Mouse (Mus musculus) spleen, adult 2 months (tissue): ENCODE data around the gene Csrp1. TPM values are rescaled to one million over a fixed set of nuclear protein-coding genes. Genes with fewer than 3 reads are reported as not detected.

Source experiments
- DNase-seq, 2 experiments: peaks; one replicate each; pipeline versions ENCODE4 v3.0.0 to v3.0.0-alpha.2; 2012 to 2021; ENCODE audit warnings: low spot score in 2 of 2, low read depth in 1 of 2
- H3K27ac ChIP-seq: fragments of 200-500 bp; 2 replicates; pipeline ENCODE4 v1.5.1; 2012; ENCODE audit warnings: low read length, inconsistent platforms; ENCODE audit not compliant: insufficient read depth
- H3K27me3 ChIP-seq: fragments of 200-500 bp; 2 replicates; pipeline ENCODE4 v1.6.1; 2012; ENCODE audit warnings: mild to moderate bottlenecking, moderate library complexity, low read length, inconsistent platforms; ENCODE audit not compliant: control insufficient read depth, insufficient read depth
- H3K36me3 ChIP-seq: fragments of 200-500 bp; 2 replicates; pipeline ENCODE4 v1.6.1; 2012; ENCODE audit warnings: mild to moderate bottlenecking, low read length, inconsistent platforms; ENCODE audit not compliant: control insufficient read depth, insufficient read depth
- H3K4me1 ChIP-seq: fragments of 200-500 bp; 2 replicates; pipeline ENCODE4 v1.6.1; 2011; ENCODE audit warnings: inconsistent platforms; ENCODE audit not compliant: control insufficient read depth, insufficient read depth, insufficient read length
- H3K4me3 ChIP-seq: fragments of 200-500 bp; 2 replicates; pipeline ENCODE4 v1.5.1; 2011; ENCODE audit warnings: mild to moderate bottlenecking, inconsistent platforms; ENCODE audit not compliant: insufficient read depth, insufficient read length; ENCODE audit errors: extremely low read depth
- CTCF ChIP-seq: fragments of 200-500 bp; IDR thresholded peaks from 2 replicates; pipeline ENCODE4 v1.5.1; 2011; ENCODE audit warnings: mild to moderate bottlenecking, inconsistent platforms; ENCODE audit not compliant: insufficient read depth, insufficient read length, insufficient replicate concordance; ENCODE audit errors: extremely low read depth
- POLR2A ChIP-seq: fragments of 200-500 bp; IDR thresholded peaks from 2 replicates; pipeline ENCODE4 v1.6.1; 2011; ENCODE audit warnings: low read depth, low read length, inconsistent platforms
- WGBS: fragments of 180-500 bp; shearing (Covaris S2); methylation state at CpG from one replicate; pipeline ENCODE4 v1.1.7; 2018; 5-methylcytosine and 5-hydroxymethylcytosine counted together
- polyA plus RNA-seq: library from polyadenylated mRNA; depleted of rRNA; stranded (reverse); fragments of >200 nt; gene quantifications from 2 replicates; pipeline ENCODE4 v1.2.3, GENCODE M21; 2012

The Csrp1 gene
- polyA plus RNA-seq, 1 experiment: 174 TPM

- Histone ChIP-seq H3K4me3 (no peak overlapping the region), H3K27me3 (no peaks in the 10 kb centered on the region), H3K36me3 (no peaks in the 10 kb centered on the region), H3K27ac (no peak overlapping the region), H3K4me1 (peaks cover 2% of the 10 kb centered on the region; the same call in 1 of the 2 replicates)
- no peak for TF ChIP-seq POLR2A
- TF ChIP-seq CTCF: no peak
- DNase-seq: no peak
- WGBS: 79% methylated on average over 3 of the region's 3 CpGs
Observed at GRCm38 (mm10) chr1:135704317-135704821, 15.5 kb upstream of the Csrp1 start.

GRCm38 (mm10) chr1:135708369-135708768 lies 11.5 kb upstream of the Csrp1 start:
- Histone ChIP-seq H3K4me3 (no peak overlapping the region), H3K4me1 (no peaks in the 10 kb centered on the region; the same call in 1 of the 2 replicates), H3K36me3 (no peaks in the 10 kb centered on the region), H3K27ac (no peak overlapping the region), H3K27me3 (no peaks in the 10 kb centered on the region)
- no peak for DNase-seq
- 76% methylated on average over 4 of the region's 4 CpGs for WGBS
- TF ChIP-seq CTCF (no peak), POLR2A (no peak)

GRCm38 (mm10) chr1:135711126-135711525 lies 8.7 kb upstream of the Csrp1 start:
- TF ChIP-seq CTCF (no peak), POLR2A (no peak)
- Histone ChIP-seq H3K4me1 (no peaks in the 10 kb centered on the region; the same call in 1 of the 2 replicates), H3K27me3 (no peaks in the 10 kb centered on the region), H3K36me3 (no peaks in the 10 kb centered on the region), H3K27ac (no peak overlapping the region), H3K4me3 (no peak overlapping the region)
- 13% methylated on average over 7 of the region's 7 CpGs for WGBS
- no peak for DNase-seq

- TF ChIP-seq CTCF (no peak), POLR2A (no peak)
- 37% methylated on average over 9 of the region's 9 CpGs for WGBS
- Histone ChIP-seq H3K36me3 (no peaks in the 10 kb centered on the region), H3K27ac (no peak overlapping the region), H3K4me1 (no peaks in the 10 kb centered on the region; the same call in 1 of the 2 replicates), H3K27me3 (no peaks in the 10 kb centered on the region), H3K4me3 (no peak overlapping the region)
- no peak for DNase-seq
Observed at GRCm38 (mm10) chr1:135714028-135714815, 5.6 kb upstream of the Csrp1 start.

- whole genome bisulfite sequencing: 45% methylated on average over 3 of the region's 3 CpGs
- DNase-seq: no peak
- no peak overlapping the region for H3K4me3 ChIP-seq
- H3K27me3 ChIP-seq: no peaks in the 10 kb centered on the region
- H3K36me3 ChIP-seq: no peaks in the 10 kb centered on the region
- H3K4me1 ChIP-seq: no peaks in the 10 kb centered on the region; the same call in 1 of the 2 replicates
- no peak overlapping the region for H3K27ac ChIP-seq
- TF ChIP-seq CTCF (no peak), POLR2A (no peak)
Observed at GRCm38 (mm10) chr1:135714901-135715609, 4.8 kb upstream of the Csrp1 start.

GRCm38 (mm10) chr1:135719486-135719885 lies 375 bp upstream of the Csrp1 start:
- DNase-seq: peak; percentile 65 to 67
- no peaks in the 10 kb centered on the region for H3K27me3 ChIP-seq
- WGBS: 9% methylated on average over 9 of the region's 9 CpGs
- no peaks in the 10 kb centered on the region for H3K36me3 ChIP-seq
- H3K27ac ChIP-seq: no peak overlapping the region
- no peak overlapping the region for H3K4me3 ChIP-seq
- no peaks in the 10 kb centered on the region for H3K4me1 ChIP-seq
- TF ChIP-seq POLR2A (no peak), CTCF (peak; percentile 72; the same call in 1 of the 2 replicates)

- no peak for DNase-seq
- peaks cover 5% of the 10 kb centered on the region; the same call in 1 of the 2 replicates for H3K4me1 ChIP-seq
- TF ChIP-seq CTCF: no peak
- no peak for TF ChIP-seq POLR2A
- no peaks in the 10 kb centered on the region for H3K27me3 ChIP-seq
- H3K4me3 ChIP-seq: no peak overlapping the region
- no peak overlapping the region for H3K27ac ChIP-seq
- H3K36me3 ChIP-seq: no peaks in the 10 kb centered on the region
- 93% methylated on average over 1 of the region's 1 CpGs for WGBS
Observed at GRCm38 (mm10) chr1:135723016-135723415, 3.2 kb downstream of the Csrp1 start.
